Mouse (Mus musculus): ENCODE measurements around the gene Dennd1a.
A peak's percentile ranks its signal among the peaks of the same experiment; 100 is the strongest.

GRCm38 (mm10) chr2:38115000-38115399 lies 172.2 kb downstream of the Dennd1a start:
- TF ChIP-seq CTCF (IDR thresholded peaks at IDR 0.05; ENCODE audit: low read depth) (peak; percentile 33; the same call in 1 of the 2 replicates), EP300 (optimal IDR thresholded peaks at IDR 0.05) (no peak)

Data from stomach, postnatal 0 days (tissue).